Mouse (Mus musculus) myocyte (in vitro differentiated cells): ENCODE measurements around the gene Mapk8ip3. TPM values are rescaled to one million over a fixed set of nuclear protein-coding genes. Genes with fewer than 3 reads are reported as not detected.

ENCODE experiments used
- H3K27me3 ChIP-seq: one replicate; pipeline ENCODE4 v1.6.1; 2011; ENCODE audit not compliant: control insufficient read depth, insufficient read depth, insufficient read length
- H3K36me3 ChIP-seq: one replicate; pipeline ENCODE4 v1.6.1; 2011; ENCODE audit not compliant: control insufficient read depth, insufficient read depth
- H3K4me2 ChIP-seq: one replicate; pipeline ENCODE4 v1.6.1; 2011; ENCODE audit warnings: low read depth, control low read depth
- H3K4me3 ChIP-seq: one replicate; pipeline ENCODE4 v1.5.1; 2011; ENCODE audit warnings: mild to moderate bottlenecking, control low read depth, moderate library complexity
- H3K79me2 ChIP-seq: one replicate; pipeline ENCODE4 v1.6.1; 2011; ENCODE audit not compliant: control insufficient read depth, insufficient read depth
- H3ac ChIP-seq: one replicate; pipeline ENCODE4 v1.6.1; 2011; ENCODE audit not compliant: control insufficient read depth, insufficient read length
- CEBPB ChIP-seq: IDR thresholded peaks from 2 replicates; pipeline ENCODE4 v1.6.1; 2011; ENCODE audit warnings: mild to moderate bottlenecking, moderate library complexity; ENCODE audit not compliant: poor library complexity, insufficient read depth, severe bottlenecking
- E2F4 ChIP-seq: IDR thresholded peaks from one replicate; pipeline ENCODE4 v1.6.1; 2011; ENCODE audit warnings: mild to moderate bottlenecking, control low read depth, moderate library complexity; ENCODE audit not compliant: insufficient read depth
- MAX ChIP-seq: IDR thresholded peaks from one replicate; pipeline ENCODE4 v1.6.1; 2011; ENCODE audit warnings: low read depth, mild to moderate bottlenecking, control low read depth
- MYOD1 ChIP-seq, 3 experiments: IDR thresholded peaks; one replicate each; pipeline ENCODE4 v1.6.1; 2011; ENCODE audit warnings: control low read depth in 2 of 3, low read depth in 2 of 3, mild to moderate bottlenecking in 2 of 3, moderate library complexity in 1 of 3; ENCODE audit not compliant: insufficient read length in 2 of 3, control insufficient read depth in 1 of 3
- MYOG ChIP-seq, 3 experiments: IDR thresholded peaks; one replicate each; pipeline ENCODE4 v1.6.1; 2011; ENCODE audit warnings: control low read depth in 2 of 3, low read depth in 2 of 3, mild to moderate bottlenecking in 2 of 3; ENCODE audit not compliant: insufficient read length in 2 of 3, control insufficient read depth in 1 of 3, insufficient read depth in 1 of 3
- POLR2A ChIP-seq: IDR thresholded peaks from one replicate; pipeline ENCODE4 v1.6.1; 2011; ENCODE audit warnings: low read depth, mild to moderate bottlenecking, control low read depth, moderate library complexity; ENCODE audit not compliant: insufficient read length
- POLR2AphosphoS2 ChIP-seq: IDR thresholded peaks from one replicate; pipeline ENCODE4 v1.6.1; 2011; ENCODE audit warnings: low read depth, control low read depth; ENCODE audit not compliant: insufficient read length
- REST ChIP-seq: IDR thresholded peaks from one replicate; pipeline ENCODE4 v1.6.1; 2011; ENCODE audit warnings: mild to moderate bottlenecking, control low read depth, moderate library complexity; ENCODE audit not compliant: insufficient read depth, insufficient read length
- SRF ChIP-seq: IDR thresholded peaks from one replicate; pipeline ENCODE4 v1.6.1; 2011; ENCODE audit warnings: low read depth; ENCODE audit not compliant: control insufficient read depth, insufficient read length
- TCF12 ChIP-seq: IDR thresholded peaks from one replicate; pipeline ENCODE4 v1.6.1; 2011; ENCODE audit warnings: mild to moderate bottlenecking, control low read depth; ENCODE audit not compliant: poor library complexity, insufficient read depth, severe bottlenecking
- TCF3 ChIP-seq: IDR thresholded peaks from one replicate; pipeline ENCODE4 v1.6.1; 2011; ENCODE audit warnings: low read depth, control low read depth; ENCODE audit not compliant: insufficient read length
- USF1 ChIP-seq: IDR thresholded peaks from one replicate; pipeline ENCODE4 v1.6.1; 2011; ENCODE audit warnings: low read depth, mild to moderate bottlenecking, control low read depth, moderate library complexity
- polyA plus RNA-seq: library from polyadenylated mRNA; unstranded; fragments of >200 nt; fragmentation: generic; extraction: Trizol; gene quantifications from one replicate; pipeline ENCODE4 v1.2.1, GENCODE M21; 2012; ENCODE audit warnings: missing spikeins

Mapk8ip3 gene
- polyA plus RNA-seq, 1 experiment: 47.6 TPM

DNA sequence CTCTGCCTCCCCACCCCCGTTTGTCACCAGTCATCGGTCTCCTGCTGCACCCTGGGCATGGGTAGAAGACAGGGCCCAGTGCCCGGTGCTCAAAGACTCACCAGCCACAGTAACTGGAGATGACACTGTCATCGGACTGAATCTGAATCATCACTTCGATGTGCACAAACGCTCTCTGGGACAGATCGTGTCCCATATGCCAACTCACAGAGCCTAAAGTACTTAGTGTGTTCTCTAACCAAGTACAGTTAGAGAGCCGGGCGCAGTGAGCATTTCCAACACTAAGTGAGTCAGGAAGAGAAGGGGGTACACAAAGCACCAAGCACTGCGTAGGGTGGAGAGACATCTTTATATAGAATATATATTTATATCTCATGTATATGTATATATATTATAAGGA lies 68.9 kb downstream of the Mapk8ip3 start:
- Histone ChIP-seq H3K27me3 (no peaks in the 10 kb centered on the region), H3K4me2 (no peak overlapping the region), H3K4me3 (no peak overlapping the region), H3ac (no peak overlapping the region), H3K79me2 (no peaks in the 10 kb centered on the region), H3K36me3 (no peaks in the 10 kb centered on the region)
- no peak for TF ChIP-seq POLR2AphosphoS2
- no peak for TF ChIP-seq E2F4
- no peak for TF ChIP-seq SRF
- TF ChIP-seq CEBPB: no peak
- TF ChIP-seq MYOG (IDR thresholded peaks at IDR 0.05; ENCODE audit: control insufficient read depth in 1 of 3, insufficient read depth in 1 of 3, insufficient read length in 2 of 3, low read depth in 2 of 3): no peak
- TF ChIP-seq MYOD1 (IDR thresholded peaks at IDR 0.05; ENCODE audit: control insufficient read depth in 1 of 3, insufficient read length in 2 of 3, low read depth in 2 of 3): no peak
- TF ChIP-seq TCF3: no peak
- no peak for TF ChIP-seq POLR2A
- no peak for TF ChIP-seq USF1
- TF ChIP-seq MAX: no peak
- no peak for TF ChIP-seq REST
- TF ChIP-seq TCF12: no peak

DNA sequence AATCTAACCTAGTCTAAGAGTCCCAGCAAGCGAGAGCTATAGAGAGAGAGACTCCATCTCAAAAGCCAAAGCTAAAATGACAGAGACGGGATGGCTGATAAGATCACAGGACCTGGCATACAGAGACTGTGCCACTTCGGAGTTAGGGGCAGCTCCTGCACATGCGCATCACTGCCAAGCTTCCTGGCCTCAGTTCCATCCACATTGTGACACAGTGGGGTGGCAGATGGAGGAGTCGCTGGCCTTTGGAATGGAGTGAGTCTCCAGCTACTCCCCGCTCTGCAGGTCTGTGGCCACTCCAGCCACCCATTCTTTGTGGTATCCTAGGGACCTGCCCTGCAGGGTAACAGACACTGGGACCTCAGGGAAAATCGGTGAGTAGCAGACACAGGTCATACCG lies 71.0 kb downstream of the Mapk8ip3 start, which contains the start of gene Igfals:
Gene Igfals (plus strand): TSS at position 222 of the 400 bp plus-strand sequence.
- no peak within 1 kb of the TSS for H3ac ChIP-seq
- H3K4me2 ChIP-seq: no peak within 1 kb of the TSS
- TF ChIP-seq MAX (no peak), USF1 (no peak), MYOD1 (IDR thresholded peaks at IDR 0.05; ENCODE audit: control insufficient read depth in 1 of 3, insufficient read length in 2 of 3, low read depth in 2 of 3) (no peak), CEBPB (no peak), TCF12 (no peak)
- no peaks in the 10 kb centered on the region for H3K79me2 ChIP-seq
- no peaks in the 10 kb centered on the region for H3K27me3 ChIP-seq
- H3K4me3 ChIP-seq: no peak within 1 kb of the TSS
- no peaks in the 10 kb centered on the region for H3K36me3 ChIP-seq

DNA sequence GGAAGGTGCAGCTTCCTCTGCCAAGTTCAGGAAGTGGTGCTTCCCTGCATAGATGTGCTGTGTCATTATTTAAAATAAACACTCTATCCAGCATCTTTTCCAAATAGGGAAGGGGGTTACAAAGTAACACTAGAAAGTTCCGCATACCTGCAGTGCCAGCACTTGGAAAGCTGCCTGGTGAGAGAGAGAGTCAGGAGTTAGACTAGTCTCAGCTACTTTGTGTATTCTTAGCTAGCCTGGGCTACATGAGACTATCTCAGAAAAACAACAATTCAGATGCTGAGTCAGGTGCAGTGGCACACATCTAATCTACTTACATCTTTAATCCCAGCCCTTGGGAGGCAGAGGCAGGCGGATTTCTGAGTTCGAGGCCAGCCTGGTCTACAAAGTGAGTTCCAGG lies 75.0 kb downstream of the Mapk8ip3 start:
- H3ac ChIP-seq: no peak overlapping the region
- no peak overlapping the region for H3K4me2 ChIP-seq
- no peak for TF ChIP-seq POLR2A
- TF ChIP-seq MAX: no peak
- no peak for TF ChIP-seq E2F4
- TF ChIP-seq SRF: no peak
- TF ChIP-seq TCF12: no peak
- H3K27me3 ChIP-seq: no peaks in the 10 kb centered on the region
- H3K4me3 ChIP-seq: no peak overlapping the region
- H3K36me3 ChIP-seq: no peaks in the 10 kb centered on the region
- no peaks in the 10 kb centered on the region for H3K79me2 ChIP-seq

DNA sequence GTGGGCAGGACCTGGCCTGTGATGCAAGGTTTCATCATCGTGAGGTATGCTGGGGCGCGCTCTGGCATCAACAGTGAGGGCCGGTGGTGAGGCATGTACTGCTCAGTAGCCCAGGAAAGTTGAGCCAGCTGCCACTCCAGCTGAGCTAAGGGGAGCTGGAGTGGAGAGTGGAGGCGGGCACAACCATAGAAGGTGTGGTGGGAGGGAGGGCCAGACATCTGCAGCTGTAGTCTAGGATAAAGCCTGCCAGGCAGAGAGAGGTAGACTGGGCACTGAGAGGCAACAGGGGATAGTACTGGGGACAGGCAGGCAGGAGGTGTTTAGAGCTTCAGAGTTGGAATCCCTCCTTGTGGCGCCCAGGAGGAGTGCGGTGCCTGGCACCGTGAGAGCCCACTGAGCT lies 76.7 kb downstream of the Mapk8ip3 start:
- H3K4me2 ChIP-seq: no peak overlapping the region
- no peak overlapping the region for H3K4me3 ChIP-seq
- H3K79me2 ChIP-seq: no peaks in the 10 kb centered on the region
- H3K36me3 ChIP-seq: no peaks in the 10 kb centered on the region
- H3K27me3 ChIP-seq: no peaks in the 10 kb centered on the region
- no peak for TF ChIP-seq POLR2A
- TF ChIP-seq POLR2AphosphoS2: no peak
- no peak for TF ChIP-seq MYOG (IDR thresholded peaks at IDR 0.05; ENCODE audit: control insufficient read depth in 1 of 3, insufficient read depth in 1 of 3, insufficient read length in 2 of 3, low read depth in 2 of 3)
- TF ChIP-seq REST: no peak
- no peak for TF ChIP-seq USF1
- no peak for TF ChIP-seq MAX
- no peak for TF ChIP-seq CEBPB
- no peak for TF ChIP-seq TCF12
- no peak for TF ChIP-seq SRF
- TF ChIP-seq TCF3: no peak
- no peak for TF ChIP-seq MYOD1 (IDR thresholded peaks at IDR 0.05; ENCODE audit: control insufficient read depth in 1 of 3, insufficient read length in 2 of 3, low read depth in 2 of 3)
- TF ChIP-seq E2F4: no peak
- no peak overlapping the region for H3ac ChIP-seq

DNA sequence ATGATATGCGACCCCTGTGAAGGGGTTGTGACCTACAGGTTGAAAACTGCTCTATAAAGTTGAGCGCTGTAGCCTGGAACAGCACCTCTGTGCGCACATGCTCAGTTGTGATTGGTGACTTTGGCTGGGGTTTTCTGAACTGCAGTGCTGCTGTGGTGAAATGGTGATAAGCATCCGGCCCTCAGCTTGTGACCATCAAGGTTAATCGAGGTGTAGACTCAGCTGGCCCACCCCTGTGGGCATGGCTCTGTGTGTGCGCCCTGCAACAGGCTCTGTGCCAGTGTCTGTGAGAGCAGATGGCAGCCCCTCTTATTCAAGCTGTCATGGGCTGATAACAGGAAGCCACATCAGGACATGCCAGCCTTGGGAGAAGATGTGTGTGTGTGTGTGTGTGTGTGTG lies 77.8 kb downstream of the Mapk8ip3 start:
- no peak for TF ChIP-seq MYOG (IDR thresholded peaks at IDR 0.05; ENCODE audit: control insufficient read depth in 1 of 3, insufficient read depth in 1 of 3, insufficient read length in 2 of 3, low read depth in 2 of 3)
- Histone ChIP-seq H3K79me2 (no peaks in the 10 kb centered on the region), H3K36me3 (no peaks in the 10 kb centered on the region), H3K4me2 (no peak overlapping the region), H3K27me3 (no peaks in the 10 kb centered on the region), H3ac (no peak overlapping the region), H3K4me3 (no peak overlapping the region)
